Mouse (Mus musculus): ENCODE results near the gene Sltm. TPM values are rescaled to one million over a fixed set of nuclear protein-coding genes. Genes with fewer than 3 reads are reported as not detected.
A peak's percentile ranks its signal among the peaks of the same experiment; 100 is the strongest.
"Not testable (repeated sequence)": the region's sequence is repeated elsewhere in the genome, so short reads cannot be mapped to it uniquely, and the experiment has no call there.

Sltm gene
- polyA plus RNA-seq, 1 experiment from 2014 or later, result 50.7 TPM

DNA sequence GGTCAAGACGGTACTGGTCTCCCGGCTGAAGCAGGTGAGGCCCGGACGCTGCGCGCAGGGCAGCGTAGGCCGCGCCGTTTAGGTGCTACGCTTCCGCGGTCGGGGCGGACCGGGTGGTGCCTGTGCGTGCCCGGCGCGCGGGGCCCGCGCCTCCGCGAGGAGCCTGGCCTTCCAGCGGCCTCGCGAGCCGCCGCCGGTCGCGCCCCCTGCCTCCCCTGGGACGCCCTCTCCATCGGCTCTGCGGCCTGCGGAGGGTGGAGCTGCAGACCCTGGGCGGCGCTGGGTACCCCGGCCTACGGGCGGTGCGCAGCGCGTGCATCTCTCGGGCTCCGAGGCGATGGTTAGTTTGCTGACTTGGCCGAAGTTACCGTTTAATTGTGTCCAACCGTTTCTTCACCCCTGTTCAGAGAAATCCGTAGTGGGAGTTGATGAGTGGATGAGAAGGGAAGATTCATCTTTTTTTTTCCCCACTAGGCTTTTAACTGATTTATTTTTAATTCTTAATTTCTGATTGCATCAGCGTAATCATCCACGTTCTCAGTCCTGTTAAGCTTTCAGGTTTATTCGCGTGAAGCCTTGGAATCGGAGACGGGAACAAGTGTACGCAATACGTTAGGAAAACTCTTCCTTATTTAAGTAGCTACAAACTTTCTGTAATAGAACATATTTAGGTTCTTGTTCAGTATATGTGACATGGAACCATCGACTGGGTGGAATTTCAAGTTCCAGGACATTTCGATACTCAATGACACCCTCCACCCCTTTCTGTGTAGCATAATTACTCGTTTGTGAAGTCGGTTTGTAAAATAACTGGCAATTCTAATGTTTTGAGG, 710 bp downstream of the Sltm start:
- no peaks in the 10 kb centered on the region for H3K36me3 ChIP-seq (ENCODE audit: control insufficient read depth, insufficient read depth, low read length)

DNA sequence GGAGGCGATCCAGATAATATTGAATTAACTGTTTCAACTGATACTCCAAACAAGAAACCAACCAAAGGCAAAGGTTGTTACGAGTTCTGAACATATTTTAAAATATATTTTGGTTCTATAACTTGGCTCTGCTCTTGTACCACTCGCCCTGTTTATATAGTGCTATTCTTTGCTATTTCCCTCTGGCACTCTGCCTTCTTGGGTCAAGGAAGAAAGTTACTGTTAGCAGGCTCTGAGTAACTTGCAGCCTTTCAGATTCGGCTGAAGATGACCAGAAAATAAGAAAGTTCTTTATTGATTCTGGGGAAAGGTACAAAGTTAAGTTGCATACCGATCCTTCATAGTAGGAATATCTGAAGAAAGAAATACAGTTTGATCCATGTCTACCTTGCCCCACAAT, 1.4 kb downstream of the Sltm start:
- WGBS, result 64% methylated on average over 5 of the region's 5 CpGs
- Histone ChIP-seq H3K36me3 (ENCODE audit: control insufficient read depth, insufficient read depth, low read length) (no peaks in the 10 kb centered on the region), H3K4me2 (ENCODE audit: low read length) (peak overlapping the region; percentile 68), H3K27me3 (replicated peaks; ENCODE audit: control insufficient read depth, insufficient read depth, low read length) (no peaks in the 10 kb centered on the region), H3K27ac (ENCODE audit: low read depth, low read length) (no peak overlapping the region), H3K9me3 (replicated peaks; ENCODE audit: control insufficient read depth, low read length) (no peaks in the 10 kb centered on the region), H3K4me1 (ENCODE audit: control insufficient read depth, insufficient read depth, low read length) (peaks cover 8% of the 10 kb centered on the region), H3K4me3 (ENCODE audit: low read depth, low read length) (peak overlapping the region; percentile 87), H3K9ac (ENCODE audit: low read length) (no peak overlapping the region; the same call in 1 of the 2 replicates)
- DNase-seq (ENCODE audit: low spot score) (no peak), ATAC-seq (no peak)

More for the DNA sequence above, 710 bp downstream of the Sltm start:
- Histone ChIP-seq H3K4me1 (ENCODE audit: control insufficient read depth, insufficient read depth, low read length) (peaks cover 8% of the 10 kb centered on the region), H3K27ac (ENCODE audit: low read depth, low read length) (peak overlapping the region; percentile 98), H3K9ac (ENCODE audit: low read length) (peak overlapping the region; percentile 97), H3K4me2 (ENCODE audit: low read length) (peak overlapping the region; percentile 68), H3K27me3 (replicated peaks; ENCODE audit: control insufficient read depth, insufficient read depth, low read length) (no peaks in the 10 kb centered on the region), H3K4me3 (ENCODE audit: low read depth, low read length) (peak overlapping the region; percentile 87), H3K9me3 (replicated peaks; ENCODE audit: control insufficient read depth, low read length) (no peaks in the 10 kb centered on the region)
- DNase-seq (ENCODE audit: low spot score), result peak; percentile 61
- ATAC-seq, result peak; percentile 76
- under 1% methylated on average over 57 of the region's 64 CpGs for WGBS

- Histone ChIP-seq H3K27me3 (replicated peaks; ENCODE audit: control insufficient read depth, insufficient read depth, low read length) (no peaks in the 10 kb centered on the region), H3K9me3 (replicated peaks; ENCODE audit: control insufficient read depth, low read length) (no peaks in the 10 kb centered on the region), H3K27ac (ENCODE audit: low read depth, low read length) (no peak overlapping the region), H3K9ac (ENCODE audit: low read length) (no peak overlapping the region), H3K4me1 (ENCODE audit: control insufficient read depth, insufficient read depth, low read length) (peaks cover 8% of the 10 kb centered on the region), H3K4me3 (ENCODE audit: low read depth, low read length) (no peak overlapping the region), H3K36me3 (ENCODE audit: control insufficient read depth, insufficient read depth, low read length) (no peaks in the 10 kb centered on the region), H3K4me2 (ENCODE audit: low read length) (no peak overlapping the region)
- DNase-seq (ENCODE audit: low spot score) (no peak), ATAC-seq (no peak)
- 79% methylated on average over 1 of the region's 1 CpGs for WGBS
These were observed 2.3 kb downstream of the Sltm start for GRCm38 (mm10) chr9:70544831-70545230.

- H3K4me3 ChIP-seq (ENCODE audit: low read depth, low read length); H3K4me2 ChIP-seq (ENCODE audit: low read length); H3K4me1 ChIP-seq (ENCODE audit: control insufficient read depth, insufficient read depth, low read length); H3K27me3 ChIP-seq (replicated peaks; ENCODE audit: control insufficient read depth, insufficient read depth, low read length); H3K9me3 ChIP-seq (replicated peaks; ENCODE audit: control insufficient read depth, low read length); DNase-seq (ENCODE audit: low spot score); ATAC-seq; H3K27ac ChIP-seq (ENCODE audit: low read depth, low read length); H3K9ac ChIP-seq (ENCODE audit: low read length); H3K36me3 ChIP-seq (ENCODE audit: control insufficient read depth, insufficient read depth, low read length): not testable (repeated sequence)
- WGBS, result 84% methylated on average over 2 of the region's 3 CpGs
These were observed 4.0 kb downstream of the Sltm start for GRCm38 (mm10) chr9:70546576-70546975.

- H3K4me3 ChIP-seq (ENCODE audit: low read depth, low read length), result no peak overlapping the region
- peaks cover 5% of the 10 kb centered on the region for H3K4me1 ChIP-seq (ENCODE audit: control insufficient read depth, insufficient read depth, low read length)
- 60% methylated on average over 4 of the region's 4 CpGs for WGBS
- H3K27ac ChIP-seq (ENCODE audit: low read depth, low read length), result no peak overlapping the region
- no peak overlapping the region for H3K9ac ChIP-seq (ENCODE audit: low read length)
- 0 out of 2 replicates have a peak, but pooled peaks cover 4% of the 10 kb centered on the region for H3K9me3 ChIP-seq (replicated peaks; ENCODE audit: control insufficient read depth, low read length)
- no peak for DNase-seq (ENCODE audit: low spot score)
- no peak overlapping the region for H3K4me2 ChIP-seq (ENCODE audit: low read length)
- H3K27me3 ChIP-seq (replicated peaks; ENCODE audit: control insufficient read depth, insufficient read depth, low read length), result no peaks in the 10 kb centered on the region
- ATAC-seq, result no peak
- no peaks in the 10 kb centered on the region for H3K36me3 ChIP-seq (ENCODE audit: control insufficient read depth, insufficient read depth, low read length)
These were observed 5.8 kb downstream of the Sltm start for GRCm38 (mm10) chr9:70548304-70548703.

DNA sequence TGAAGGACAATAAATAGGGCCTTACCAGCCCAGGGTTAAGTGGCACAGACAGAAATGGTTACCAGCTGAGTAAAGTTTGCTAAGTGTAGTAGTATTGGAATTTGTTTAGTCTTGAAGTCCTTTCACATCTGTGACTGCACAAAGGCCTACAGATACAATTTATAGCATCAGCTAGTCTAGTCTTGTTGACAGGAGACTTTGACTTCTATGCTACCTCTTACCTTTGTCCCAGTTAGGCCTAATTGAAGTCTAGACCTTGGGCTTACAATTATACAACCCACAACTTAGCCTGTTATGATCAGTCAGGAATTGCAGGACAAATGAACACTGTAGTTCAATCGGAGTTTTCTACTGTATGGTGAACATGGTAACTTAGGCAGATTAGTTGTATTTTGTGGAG, 9.0 kb downstream of the Sltm start:
- H3K9ac ChIP-seq (ENCODE audit: low read length), result no peak overlapping the region
- no peaks in the 10 kb centered on the region for H3K4me1 ChIP-seq (ENCODE audit: control insufficient read depth, insufficient read depth, low read length)
- 0 out of 2 replicates have a peak, but pooled peaks cover 4% of the 10 kb centered on the region for H3K9me3 ChIP-seq (replicated peaks; ENCODE audit: control insufficient read depth, low read length)
- no peak for DNase-seq (ENCODE audit: low spot score)
- no peak for ATAC-seq
- H3K36me3 ChIP-seq (ENCODE audit: control insufficient read depth, insufficient read depth, low read length), result no peaks in the 10 kb centered on the region
- no peak overlapping the region for H3K4me2 ChIP-seq (ENCODE audit: low read length)
- no peak overlapping the region for H3K4me3 ChIP-seq (ENCODE audit: low read depth, low read length)
- WGBS, result 94% methylated on average over 1 of the region's 1 CpGs
- no peak overlapping the region for H3K27ac ChIP-seq (ENCODE audit: low read depth, low read length)
- no peaks in the 10 kb centered on the region for H3K27me3 ChIP-seq (replicated peaks; ENCODE audit: control insufficient read depth, insufficient read depth, low read length)

GRCm38 (mm10) chr9:70552233-70552632, 9.7 kb downstream of the Sltm start:
- H3K4me2 ChIP-seq (ENCODE audit: low read length); DNase-seq (ENCODE audit: low spot score); H3K4me1 ChIP-seq (ENCODE audit: control insufficient read depth, insufficient read depth, low read length); H3K27me3 ChIP-seq (replicated peaks; ENCODE audit: control insufficient read depth, insufficient read depth, low read length); ATAC-seq; H3K27ac ChIP-seq (ENCODE audit: low read depth, low read length); H3K9me3 ChIP-seq (replicated peaks; ENCODE audit: control insufficient read depth, low read length); H3K4me3 ChIP-seq (ENCODE audit: low read depth, low read length); H3K36me3 ChIP-seq (ENCODE audit: control insufficient read depth, insufficient read depth, low read length); H3K9ac ChIP-seq (ENCODE audit: low read length): not testable (repeated sequence)
- 92% methylated on average over 2 of the region's 2 CpGs for WGBS

DNA sequence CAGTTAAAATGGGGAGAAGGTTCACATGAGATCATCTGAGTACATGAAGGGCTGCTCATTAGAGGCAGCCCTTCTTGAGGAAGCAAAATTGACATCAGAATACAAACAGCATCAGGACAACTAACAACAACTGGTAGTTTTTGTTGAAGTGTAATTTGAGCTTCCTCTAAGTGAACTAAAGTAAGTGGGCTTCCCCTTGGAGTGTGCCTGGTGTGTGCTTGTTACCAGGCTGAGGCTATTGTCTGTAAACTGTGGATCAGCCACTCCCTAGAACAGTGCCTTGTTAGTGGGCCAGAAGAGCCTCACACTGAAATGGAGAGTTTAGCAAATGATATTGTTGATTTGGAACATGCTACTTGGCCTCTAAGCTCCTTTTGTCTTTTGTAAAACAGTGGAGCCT, 12.9 kb downstream of the Sltm start:
- Histone ChIP-seq H3K27ac (ENCODE audit: low read depth, low read length) (no peak overlapping the region), H3K9me3 (replicated peaks; ENCODE audit: control insufficient read depth, low read length) (0 out of 2 replicates have a peak, but pooled peaks cover 4% of the 10 kb centered on the region), H3K4me1 (ENCODE audit: control insufficient read depth, insufficient read depth, low read length) (no peaks in the 10 kb centered on the region), H3K4me3 (ENCODE audit: low read depth, low read length) (no peak overlapping the region), H3K27me3 (replicated peaks; ENCODE audit: control insufficient read depth, insufficient read depth, low read length) (no peaks in the 10 kb centered on the region), H3K9ac (ENCODE audit: low read length) (no peak overlapping the region), H3K4me2 (ENCODE audit: low read length) (no peak overlapping the region), H3K36me3 (ENCODE audit: control insufficient read depth, insufficient read depth, low read length) (no peaks in the 10 kb centered on the region)
- no peak for ATAC-seq
- no peak for DNase-seq (ENCODE audit: low spot score)

GRCm38 (mm10) chr9:70556796-70557195, 14.2 kb downstream of the Sltm start:
- ATAC-seq, result no peak
- H3K4me3 ChIP-seq (ENCODE audit: low read depth, low read length), result no peak overlapping the region
- H3K27me3 ChIP-seq (replicated peaks; ENCODE audit: control insufficient read depth, insufficient read depth, low read length), result no peaks in the 10 kb centered on the region
- WGBS, result 94% methylated on average over 5 of the region's 5 CpGs
- no peaks in the 10 kb centered on the region for H3K4me1 ChIP-seq (ENCODE audit: control insufficient read depth, insufficient read depth, low read length)
- H3K9me3 ChIP-seq (replicated peaks; ENCODE audit: control insufficient read depth, low read length), result 0 out of 2 replicates have a peak, but pooled peaks cover 4% of the 10 kb centered on the region
- H3K36me3 ChIP-seq (ENCODE audit: control insufficient read depth, insufficient read depth, low read length), result no peaks in the 10 kb centered on the region
- no peak overlapping the region for H3K9ac ChIP-seq (ENCODE audit: low read length)
- DNase-seq (ENCODE audit: low spot score), result no peak
- H3K4me2 ChIP-seq (ENCODE audit: low read length), result no peak overlapping the region
- no peak overlapping the region for H3K27ac ChIP-seq (ENCODE audit: low read depth, low read length)
